Mouse (Mus musculus): ENCODE measurements around the gene Sh3bp5.

DNA sequence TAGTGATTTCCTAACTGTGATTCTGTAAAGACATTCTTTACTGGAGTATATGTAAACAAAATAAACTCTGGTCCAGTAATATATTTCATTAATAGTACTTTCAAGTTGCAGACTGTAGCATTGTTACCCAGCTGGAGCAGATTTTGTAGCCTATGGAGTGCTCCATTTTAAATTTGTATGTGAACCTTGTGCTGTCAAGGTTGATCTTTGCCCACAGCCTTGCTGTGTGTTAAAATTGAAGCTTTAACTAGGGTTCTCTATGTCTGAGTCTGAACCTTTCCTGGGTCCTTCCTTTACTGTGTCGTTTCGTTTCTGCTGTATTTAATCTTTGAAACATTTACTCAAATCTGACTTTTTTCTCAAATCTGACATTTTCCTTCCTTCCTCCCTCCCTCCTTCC is 73.6 kb downstream of the Sh3bp5 start:
- TF ChIP-seq CTCF (IDR thresholded peaks at IDR 0.05; ENCODE audit: borderline replicate concordance, insufficient read depth, low read depth, low read length): no peak
- no peak for TF ChIP-seq POLR2A (IDR thresholded peaks at IDR 0.05; ENCODE audit: borderline replicate concordance, insufficient read depth, low read length)

All from cerebellum, adult 2 months (tissue).